Mouse (Mus musculus): Measurements from ENCODE around the gene Hs1bp3. TPM values are rescaled to one million over a fixed set of nuclear protein-coding genes. Genes with fewer than 3 reads are reported as not detected.

Hs1bp3 gene
- 20.9 TPM for polyA plus RNA-seq (2014; fragmentation: Illumina TruSeq; extraction: RNeasy Lipid Tissue Mini Kit (QIAGEN cat#74804); ENCODE audit: low read depth, low replicate concordance)

DNA sequence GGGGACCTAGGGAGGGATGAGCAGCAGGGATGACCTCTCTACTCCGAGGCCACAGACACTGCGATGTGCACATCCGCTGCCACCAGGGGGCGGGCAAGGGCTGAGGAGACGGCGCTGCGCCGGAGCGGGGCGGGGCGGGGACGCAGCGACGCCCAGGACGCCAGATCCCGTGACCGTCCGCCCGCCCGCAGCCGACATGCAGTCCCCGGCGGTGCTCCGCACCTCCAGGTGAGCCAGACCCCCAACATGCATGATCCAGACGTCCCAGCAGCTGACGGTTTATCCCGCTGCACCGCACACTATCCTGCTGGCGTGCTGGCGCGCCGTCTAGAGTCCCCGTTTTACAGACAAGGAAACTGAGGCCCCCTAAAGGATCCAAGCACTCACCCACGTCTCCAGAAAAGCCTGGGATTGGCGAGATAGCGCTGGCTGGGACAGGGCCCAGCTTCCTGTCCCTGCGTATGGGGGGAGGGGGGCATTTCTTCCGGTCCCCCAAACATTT lies at the start of gene Hs1bp3:
Hs1bp3 (plus strand) TSS at position 163 of the 502 bp plus-strand sequence.

GRCm38 (mm10) chr12:8301841-8302431 lies 11.3 kb upstream of the Hs1bp3 start, which contains the start of gene Gdf7:
Gdf7 (minus strand) TSS chr12:8301954.

Other genes starting within 250 kb of the Hs1bp3 start
- 46.4 TPM for gene Ldah, start 105.3 kb upstream of the Hs1bp3 start, polyA plus RNA-seq (2014; fragmentation: Illumina TruSeq; extraction: RNeasy Lipid Tissue Mini Kit (QIAGEN cat#74804); ENCODE audit: low read depth, low replicate concordance)
- not detected for gene Gdf7, start 11.5 kb upstream of the Hs1bp3 start, polyA plus RNA-seq (2014; fragmentation: Illumina TruSeq; extraction: RNeasy Lipid Tissue Mini Kit (QIAGEN cat#74804); ENCODE audit: low read depth, low replicate concordance)
- gene Rhob, start 186.6 kb downstream of the Hs1bp3 start, polyA plus RNA-seq (2014; fragmentation: Illumina TruSeq; extraction: RNeasy Lipid Tissue Mini Kit (QIAGEN cat#74804); ENCODE audit: low read depth, low replicate concordance): 130 TPM